Comparison of ENCODE assay signal across 8 mouse cellular contexts in the genomic region with DNA sequence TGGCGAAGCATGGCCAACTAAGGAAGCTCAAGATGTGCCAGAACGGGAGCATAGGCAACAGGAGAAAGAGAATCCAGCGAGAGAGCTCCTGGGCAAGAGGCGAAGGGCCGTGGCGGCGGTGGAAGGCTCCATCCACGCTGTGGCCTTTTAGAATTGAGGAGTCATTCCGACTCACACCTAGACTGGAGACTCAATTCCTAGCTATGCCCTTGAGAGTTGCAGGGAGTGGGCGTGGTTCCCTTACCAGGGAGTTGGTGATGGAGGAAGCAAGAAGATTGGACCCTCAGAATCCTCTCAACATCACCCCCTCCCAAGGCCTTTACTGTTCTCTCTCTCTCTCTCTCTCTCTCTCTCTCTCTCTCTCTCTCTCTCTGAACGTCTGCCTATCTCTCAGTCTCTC. TPM values are rescaled to one million over a fixed set of nuclear protein-coding genes. Genes with fewer than 3 reads are reported as not detected.
DNase-seq lines count a peak whose midpoint lies in the region; ATAC-seq lines count a peak whose summit lies in the region.

No protein-coding gene starts in this region.

- H3K36me3 ChIP-seq in hindbrain, embryonic 11.5 days (ENCODE audit: control insufficient read depth, insufficient read depth, low read length), result no peaks in the 10 kb centered on the region
- peaks cover 21% of the 10 kb centered on the region for H3K36me3 ChIP-seq in midbrain, embryonic 12.5 days

- peak overlapping the region; percentile 83 for H3K4me3 ChIP-seq in hindbrain, embryonic 11.5 days (ENCODE audit: low read depth, low read length)
- peak overlapping the region; percentile 85 for H3K4me3 ChIP-seq in midbrain, embryonic 12.5 days

- peak; percentile 54 for DNase-seq in adrenal gland, adult 2 months
- no peak for DNase-seq in adrenal gland, adult 8-10 months
- DNase-seq in retina, postnatal 1 day, result peak; percentile 9
- no peak for DNase-seq in retina, embryonic 14.5 days (ENCODE audit: low spot score)
- no peak for DNase-seq in hindbrain, embryonic 11.5 days (ENCODE audit: low spot score)
- DNase-seq in left cerebral cortex, adult 18-20 months (ENCODE audit: low spot score in 2 of 2), result no peak
- no peak for DNase-seq in ovary, adult 18-20 months (ENCODE audit: low spot score)

- H3K27ac ChIP-seq in hindbrain, embryonic 11.5 days (ENCODE audit: low read depth, low read length), result 0 out of 2 replicates have a peak overlapping the region, but pooled peaks have one; percentile 36
- peak overlapping the region; percentile 68; the same call in 1 of the 2 replicates for H3K27ac ChIP-seq in midbrain, embryonic 12.5 days (replicated peaks)

- no peak for ATAC-seq in hindbrain, embryonic 11.5 days (ENCODE audit: low FRiP score)
- ATAC-seq in midbrain, embryonic 12.5 days (ENCODE audit: low FRiP score, low read depth), result no peak

- H3K9ac ChIP-seq in hindbrain, embryonic 11.5 days (ENCODE audit: low read depth, low read length), result peak overlapping the region; percentile 86
- peak overlapping the region; percentile 82 for H3K9ac ChIP-seq in midbrain, embryonic 12.5 days (replicated peaks)

- no peaks in the 10 kb centered on the region for H3K27me3 ChIP-seq in hindbrain, embryonic 11.5 days (ENCODE audit: control insufficient read depth, insufficient read depth, low read length)
- H3K27me3 ChIP-seq in midbrain, embryonic 12.5 days, result no peaks in the 10 kb centered on the region

- H3K4me2 ChIP-seq in hindbrain, embryonic 11.5 days (replicated peaks; ENCODE audit: low read depth, low read length), result peak overlapping the region; percentile 83
- peak overlapping the region; percentile 97 for H3K4me2 ChIP-seq in midbrain, embryonic 12.5 days (replicated peaks)

- no peaks in the 10 kb centered on the region for H3K9me3 ChIP-seq in hindbrain, embryonic 11.5 days (ENCODE audit: control insufficient read depth, low read length)
- no peaks in the 10 kb centered on the region for H3K9me3 ChIP-seq in midbrain, embryonic 12.5 days

- H3K4me1 ChIP-seq in hindbrain, embryonic 11.5 days (replicated peaks; ENCODE audit: control insufficient read depth, insufficient read depth, low read length), result no peaks in the 10 kb centered on the region
- H3K4me1 ChIP-seq in midbrain, embryonic 12.5 days, result peaks cover 19% of the 10 kb centered on the region

- WGBS in hindbrain, embryonic 11.5 days, result 9% methylated on average over 11 of the region's 11 CpGs
- 9% methylated on average over 11 of the region's 11 CpGs for WGBS in midbrain, embryonic 12.5 days

RNA-seq across cellular contexts. Expression of a gene that starts 0.7 kb away (rescaled TPM):
- total RNA-seq in adrenal gland, adult 2 months (2021), result 10 to 100 TPM; 11.0 to 17.7 TPM
- polyA plus RNA-seq in adrenal gland, adult 2 months (2012; rRNA removed), result 18.9 and 19.1 TPM in 2 replicates
- total RNA-seq in adrenal gland, adult 8-10 months (2022), result 10 to 100 TPM; 13.8 to 23.6 (median 16.1) TPM
- 24.8 and 30.0 TPM in 2 replicates for polyA plus RNA-seq in hindbrain, embryonic 11.5 days (2014; fragmentation: Nextera tagmentation; extraction: Ambion mirVana)
- 35.6 and 40.8 TPM in 2 replicates for polyA plus RNA-seq in midbrain, embryonic 12.5 days (2016; fragmentation: Nextera tagmentation; extraction: Ambion mirVana)
- total RNA-seq in left cerebral cortex, adult 18-20 months (2021), result 10 to 100 TPM; 42.1 to 50.6 TPM

RNA-seq across cellular contexts. Expression of a gene that starts 26.7 kb away (rescaled TPM):
- total RNA-seq in adrenal gland, adult 2 months (2021), result not detected
- polyA plus RNA-seq in adrenal gland, adult 2 months (2012; rRNA removed), result not detected in 2 replicates
- total RNA-seq in adrenal gland, adult 8-10 months (2022), result not detected
- polyA plus RNA-seq in hindbrain, embryonic 11.5 days (2014; fragmentation: Nextera tagmentation; extraction: Ambion mirVana), result 1.0 and 1.2 TPM in 2 replicates
- 0.21 TPM in 1 of 2 replicates, not detected in the other for polyA plus RNA-seq in midbrain, embryonic 12.5 days (2016; fragmentation: Nextera tagmentation; extraction: Ambion mirVana)
- under 1 TPM; 0.45 to 0.81 TPM for total RNA-seq in left cerebral cortex, adult 18-20 months (2021)

Comparison
In these comparisons a context has a peak if more than half of its experiments do, and no peak if none do; other contexts are left out.
1. DNase-seq: peak in adrenal gland, adult 2 months (single experiment) and retina, postnatal 1 day (single experiment); none in adrenal gland, adult 8-10 months (single experiment), retina, embryonic 14.5 days (single experiment), hindbrain, embryonic 11.5 days (single experiment), left cerebral cortex, adult 18-20 months (0 of 2) and ovary, adult 18-20 months (single experiment).